Mouse (Mus musculus) fibroblast of lung, adult 2 months (primary cell): ENCODE measurements around the gene Nmnat3.

Experiments used
- DNase-seq: peaks from one replicate; pipeline ENCODE4 v3.0.0-alpha.2; 2011; ENCODE audit warnings: low read depth

Gene Nmnat3

DNA sequence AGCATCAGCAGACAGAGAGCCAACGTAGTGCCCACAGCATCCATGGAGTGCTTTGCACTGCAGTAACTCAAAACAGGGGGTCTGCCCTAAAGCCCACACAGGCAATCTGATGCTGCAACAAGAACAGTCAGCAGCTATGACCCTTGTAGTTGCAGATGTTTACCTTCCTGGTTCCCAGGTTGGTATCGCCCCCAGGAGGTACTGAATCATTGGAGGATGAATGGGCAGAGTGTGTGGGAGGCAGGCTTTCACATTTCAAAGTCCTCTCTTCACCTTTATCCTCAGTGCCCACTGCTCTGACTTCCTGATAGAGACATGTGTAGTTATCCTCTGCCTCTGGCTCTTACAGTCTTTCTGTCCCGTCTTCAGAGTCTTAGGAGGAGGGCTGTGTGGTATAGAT lies 134.7 kb downstream of the Nmnat3 start:
- DNase-seq, result no peak

DNA sequence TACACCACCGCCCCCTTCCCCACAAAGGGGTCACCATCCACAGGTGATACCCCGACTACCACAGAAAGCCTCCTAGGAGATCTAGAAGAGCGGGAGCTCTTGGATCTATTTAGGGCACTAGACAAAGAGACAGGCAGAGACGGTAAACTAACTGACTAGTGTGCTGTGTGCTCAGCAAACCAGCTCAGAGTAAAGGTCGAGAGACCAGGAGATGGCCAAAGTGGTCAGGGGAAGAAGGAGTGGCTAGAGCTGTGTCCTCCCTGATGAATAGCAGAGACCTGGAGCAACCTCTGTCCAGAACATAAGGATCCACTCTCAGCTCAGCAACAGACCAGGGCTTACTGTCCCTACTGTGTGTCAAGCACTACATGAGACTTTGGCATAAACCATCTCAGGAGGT lies 135.4 kb downstream of the Nmnat3 start, which contains the start of gene Rbp1:
Rbp1 (plus strand) TSS at position 306 of the 400 bp plus-strand sequence.
- no peak for DNase-seq

DNA sequence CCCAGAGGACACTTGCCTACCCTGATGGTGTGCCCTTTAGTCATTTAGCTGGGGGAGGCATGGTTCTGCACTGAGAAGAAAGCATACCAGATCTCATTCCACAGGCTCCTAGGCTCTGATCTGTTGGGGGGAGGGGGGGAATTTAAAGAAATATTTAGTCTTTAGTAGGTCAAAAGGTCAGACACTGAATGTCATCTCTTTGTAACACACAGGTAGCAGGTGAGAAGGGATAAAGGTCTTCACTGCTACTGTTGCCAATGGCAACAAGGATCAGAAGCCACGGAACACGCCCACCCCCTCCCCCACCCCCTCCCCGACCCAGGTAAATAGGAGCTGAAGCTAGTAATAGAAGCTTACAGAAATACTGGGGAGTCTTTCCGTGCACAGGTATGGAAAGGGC lies 136.5 kb downstream of the Nmnat3 start:
- no peak for DNase-seq

DNA sequence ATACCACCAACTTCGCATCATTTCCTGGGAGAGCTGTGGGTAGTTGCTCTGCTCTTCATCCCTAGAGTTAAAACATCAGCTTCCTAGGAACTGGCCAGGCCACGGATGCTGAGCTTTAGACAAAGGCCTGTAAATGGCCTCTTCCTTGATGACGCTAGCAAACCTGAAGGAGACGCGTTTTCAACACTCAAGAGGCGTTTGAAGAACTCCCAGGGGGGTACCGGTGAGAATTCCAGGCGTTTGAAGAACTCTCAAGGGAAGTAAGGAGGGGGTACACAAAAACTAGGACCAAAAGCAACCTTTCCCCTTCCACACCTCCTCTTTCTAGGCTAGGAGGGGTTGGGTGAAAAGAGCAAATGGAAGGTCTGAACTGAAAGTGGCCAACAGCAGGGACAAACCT lies 137.1 kb downstream of the Nmnat3 start:
- no peak for DNase-seq

DNA sequence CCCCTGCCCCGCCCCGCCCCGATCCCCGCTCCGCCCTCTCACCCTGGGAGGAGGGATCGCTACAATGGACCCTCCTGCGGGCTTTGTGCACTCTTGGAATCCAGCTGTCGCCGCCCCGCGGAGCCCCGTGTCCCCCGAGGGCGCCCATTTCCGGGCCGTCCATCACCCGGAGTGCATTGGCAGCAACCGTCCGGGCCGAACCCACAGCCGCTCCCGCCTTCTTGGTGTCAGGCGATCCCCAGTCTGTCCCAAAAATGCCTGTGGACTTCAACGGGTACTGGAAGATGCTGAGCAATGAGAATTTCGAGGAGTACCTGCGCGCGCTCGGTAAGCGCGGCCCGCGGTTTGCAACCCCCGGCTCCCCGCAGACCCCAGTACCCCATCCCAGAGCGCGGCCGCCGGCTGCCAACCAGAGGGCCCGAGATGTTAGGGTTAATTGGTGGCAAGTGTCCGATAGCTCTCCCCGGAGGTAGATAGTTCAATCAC lies 137.5 kb downstream of the Nmnat3 start:
- DNase-seq, result no peak

DNA sequence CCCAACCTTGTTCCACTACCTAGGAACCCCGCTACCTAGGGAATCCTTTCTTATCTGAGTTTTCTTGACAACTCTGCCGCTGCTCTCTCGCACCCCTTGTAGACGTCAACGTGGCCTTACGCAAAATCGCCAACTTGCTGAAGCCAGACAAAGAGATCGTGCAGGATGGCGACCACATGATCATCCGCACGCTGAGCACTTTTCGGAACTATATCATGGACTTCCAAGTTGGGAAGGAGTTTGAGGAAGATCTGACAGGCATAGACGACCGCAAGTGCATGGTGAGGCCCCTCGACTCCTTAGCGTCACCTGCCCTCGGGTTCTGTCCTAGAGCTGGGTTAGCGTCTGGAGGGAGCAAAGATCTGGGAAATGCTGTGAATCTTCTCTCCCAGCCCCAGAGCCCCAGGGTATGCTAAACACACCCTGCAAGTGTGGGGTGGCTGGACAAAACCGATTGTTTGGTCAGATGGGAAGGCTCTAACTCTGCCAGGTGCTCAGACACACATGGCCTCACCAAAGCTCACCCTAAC lies 138.2 kb downstream of the Nmnat3 start:
- no peak for DNase-seq

DNA sequence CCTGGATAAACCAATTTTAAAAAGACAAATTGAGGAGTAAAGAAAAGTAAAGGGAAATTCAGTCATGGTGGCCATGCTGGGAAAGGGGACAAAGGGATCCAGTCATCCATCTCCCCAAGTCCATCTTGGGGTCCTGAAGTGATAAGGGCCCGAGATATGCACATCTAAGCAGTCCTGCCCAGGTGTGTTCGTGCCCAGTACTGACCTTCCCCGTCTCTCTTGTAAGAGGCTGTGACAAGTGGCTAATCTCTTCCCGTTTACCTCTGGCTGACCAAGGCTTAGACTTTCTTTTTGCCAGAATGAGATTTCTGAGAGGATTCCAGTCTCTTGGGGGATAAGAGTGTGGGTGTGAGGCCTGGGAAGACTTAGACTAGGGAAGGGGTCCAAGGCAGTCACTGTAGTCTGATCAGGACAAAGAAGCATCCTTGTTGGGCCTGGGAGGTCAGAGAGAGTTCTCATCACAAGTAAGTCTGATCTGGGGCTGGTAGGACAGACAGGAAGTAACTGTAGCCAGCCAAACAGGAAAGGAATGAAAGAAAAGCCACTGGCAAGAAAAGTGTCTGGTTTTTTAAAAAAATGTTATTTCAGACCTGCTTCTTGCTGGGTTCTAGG lies 140.8 kb downstream of the Nmnat3 start:
- DNase-seq, result peak; percentile 69

DNA sequence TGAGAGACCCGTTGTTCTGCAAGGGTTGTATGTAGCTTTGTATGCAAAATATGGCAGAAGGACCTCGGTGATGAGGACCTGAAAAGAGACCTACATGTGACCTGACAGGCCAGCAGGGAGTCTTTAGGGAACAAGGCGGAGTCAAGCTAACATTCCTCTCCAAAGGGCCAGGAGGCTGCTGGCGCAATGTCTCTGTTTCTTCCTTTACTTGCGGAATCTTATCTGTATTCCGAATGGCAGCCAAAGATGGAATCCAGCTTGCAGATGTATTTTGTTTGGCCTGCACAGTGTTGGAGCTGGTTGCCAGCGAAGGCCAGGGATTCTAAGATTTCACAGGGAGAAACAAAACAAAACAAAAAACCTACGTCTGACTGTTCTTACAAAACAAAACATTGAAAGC lies 141.5 kb downstream of the Nmnat3 start:
- peak; percentile 69 for DNase-seq

DNA sequence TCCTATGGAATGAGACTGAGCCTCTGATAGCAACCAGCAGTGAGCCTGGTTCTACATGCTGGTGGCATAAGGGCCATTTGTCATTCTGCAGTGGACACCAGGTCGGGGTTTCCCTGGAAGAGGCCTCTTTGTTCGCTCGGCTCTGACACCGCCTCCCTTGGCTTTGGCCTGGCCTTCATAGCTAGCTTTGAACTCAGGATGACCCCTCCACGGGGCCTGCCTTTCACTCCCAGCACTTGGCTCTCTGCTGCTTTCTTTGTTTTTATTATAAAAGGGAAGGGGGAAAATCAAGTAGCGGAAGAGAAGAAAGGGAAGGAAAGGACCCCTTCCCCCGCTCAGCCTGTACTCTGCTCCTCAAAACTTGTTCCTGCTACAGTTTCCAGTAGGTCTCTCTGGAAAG lies 142.6 kb downstream of the Nmnat3 start:
- DNase-seq, result no peak

DNA sequence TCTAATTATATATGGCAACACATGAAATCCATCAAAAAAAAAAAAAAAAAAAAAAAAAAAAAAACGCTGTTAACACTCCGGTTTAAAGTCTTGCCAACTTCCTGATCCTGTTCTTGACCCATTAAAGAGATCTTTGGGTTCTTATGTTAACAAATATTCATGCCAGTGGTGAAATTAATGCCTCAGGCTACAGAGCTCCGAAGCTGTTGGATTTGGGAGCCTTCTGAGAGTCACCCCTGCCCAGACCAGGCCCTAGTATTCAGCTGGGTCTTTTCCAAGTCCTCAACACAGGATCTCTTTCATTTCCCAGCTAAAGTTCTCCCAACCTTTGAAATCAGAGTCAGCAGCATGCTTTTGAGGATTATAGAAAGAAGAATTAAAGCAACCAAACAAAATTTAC lies 143.3 kb downstream of the Nmnat3 start:
- DNase-seq, result peak; percentile 56

DNA sequence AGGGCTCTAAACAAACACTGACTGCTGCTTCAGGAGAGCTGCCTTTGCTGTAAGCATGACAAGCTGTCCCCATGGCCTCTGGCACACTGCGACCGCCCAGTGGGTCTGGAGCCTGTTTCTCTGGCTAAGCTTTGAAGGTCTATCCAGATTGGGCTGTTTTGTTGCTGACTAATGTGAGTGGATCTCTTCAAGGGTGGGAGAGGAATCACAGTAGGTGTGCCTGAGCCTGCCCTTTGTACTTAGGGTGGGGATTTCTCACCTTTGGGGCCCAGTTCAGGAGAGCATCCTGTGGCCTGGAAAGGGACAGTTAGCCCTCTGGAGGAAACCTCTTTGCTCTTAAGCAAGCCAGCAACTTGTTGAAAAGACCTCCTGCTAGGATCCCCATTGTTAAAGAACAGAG lies 145.8 kb downstream of the Nmnat3 start:
- DNase-seq, result no peak

DNA sequence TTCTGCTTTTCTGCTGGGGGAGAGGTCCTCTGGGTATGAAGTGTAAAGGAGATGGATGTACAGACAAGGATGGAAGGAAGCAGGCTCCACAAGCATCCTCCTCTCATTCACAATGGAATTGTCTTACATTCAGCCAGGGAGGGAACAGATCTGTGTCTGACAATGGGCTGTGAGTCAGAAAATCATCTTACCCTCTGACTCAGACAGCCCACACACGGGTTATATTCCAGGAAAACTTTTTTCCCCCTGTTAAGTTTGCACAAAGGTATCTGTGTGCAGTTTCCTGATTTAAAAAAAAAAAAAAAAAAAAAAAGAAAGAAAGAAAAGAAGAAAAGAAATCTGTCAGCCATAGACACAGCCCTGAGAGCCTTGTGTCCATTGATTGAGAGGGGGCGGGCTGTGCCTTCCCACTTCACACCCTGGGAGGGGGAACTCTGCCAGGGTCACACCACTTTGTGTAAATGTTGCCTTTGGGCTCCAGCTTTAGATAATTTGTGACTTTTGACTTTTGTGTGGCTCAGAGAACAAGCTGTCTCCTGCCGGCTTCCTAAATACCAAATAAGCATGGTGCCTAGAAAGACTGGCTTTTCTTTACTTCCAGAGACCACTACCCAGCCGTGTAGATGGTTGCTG lies 146.8 kb downstream of the Nmnat3 start:
- DNase-seq, result no peak

DNA sequence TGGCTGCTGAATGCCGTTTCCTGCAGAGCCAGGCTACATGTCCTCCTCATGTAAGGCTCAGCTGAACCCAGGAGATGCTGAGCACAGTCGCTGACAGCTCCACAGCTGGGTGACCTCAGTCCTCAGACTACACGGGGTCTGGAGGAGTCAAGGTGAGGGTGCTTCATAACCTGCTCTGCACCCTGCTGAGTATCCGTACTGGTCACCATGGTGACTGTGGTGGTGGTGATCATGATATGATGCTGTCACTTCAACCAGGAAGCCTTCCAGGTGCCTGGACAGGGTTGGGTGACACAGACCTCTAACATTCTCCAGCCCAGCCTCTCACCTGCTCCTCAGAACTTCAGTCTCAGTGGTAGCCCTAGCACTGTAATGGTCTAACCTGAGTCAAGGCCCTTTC lies 150.6 kb downstream of the Nmnat3 start:
- no peak for DNase-seq

DNA sequence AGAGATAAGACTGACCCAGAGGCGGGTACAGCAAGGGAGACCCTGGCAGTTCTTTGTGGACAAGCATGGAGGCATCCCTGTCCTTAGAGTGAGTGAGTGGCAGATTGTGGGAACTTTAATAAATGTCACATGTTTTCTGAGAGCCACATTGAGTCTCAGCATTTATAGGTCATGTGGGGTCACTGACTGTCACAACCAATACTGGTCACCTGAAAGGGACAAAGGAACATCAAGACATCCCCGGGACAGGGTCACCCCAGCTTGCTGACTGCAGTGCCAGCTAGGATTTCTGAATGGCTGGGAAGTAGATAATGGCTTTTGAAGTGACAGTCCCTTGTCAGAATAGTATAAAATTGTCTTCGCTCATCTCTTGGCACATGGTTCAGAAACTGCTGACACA lies 151.9 kb downstream of the Nmnat3 start:
- no peak for DNase-seq

DNA sequence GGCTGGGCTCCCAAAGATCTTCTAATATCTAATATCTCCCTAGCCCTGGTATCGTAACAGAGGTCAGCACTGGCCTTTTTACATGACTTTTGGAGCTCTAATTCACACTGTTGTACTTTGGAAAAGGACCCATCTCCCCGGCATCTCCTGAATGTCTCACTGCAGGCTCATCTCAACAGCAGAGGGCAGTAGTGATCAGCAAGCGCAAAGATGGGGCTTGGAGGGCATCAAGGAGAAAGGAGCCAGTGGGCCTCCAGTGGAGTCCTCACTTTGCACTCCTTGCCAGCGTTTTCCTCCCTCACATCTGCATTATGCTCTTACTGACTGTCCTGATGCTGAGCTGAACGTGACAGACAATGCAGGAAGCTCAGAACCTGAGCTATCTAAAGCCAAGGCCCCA lies 155.4 kb downstream of the Nmnat3 start:
- DNase-seq, result no peak

DNA sequence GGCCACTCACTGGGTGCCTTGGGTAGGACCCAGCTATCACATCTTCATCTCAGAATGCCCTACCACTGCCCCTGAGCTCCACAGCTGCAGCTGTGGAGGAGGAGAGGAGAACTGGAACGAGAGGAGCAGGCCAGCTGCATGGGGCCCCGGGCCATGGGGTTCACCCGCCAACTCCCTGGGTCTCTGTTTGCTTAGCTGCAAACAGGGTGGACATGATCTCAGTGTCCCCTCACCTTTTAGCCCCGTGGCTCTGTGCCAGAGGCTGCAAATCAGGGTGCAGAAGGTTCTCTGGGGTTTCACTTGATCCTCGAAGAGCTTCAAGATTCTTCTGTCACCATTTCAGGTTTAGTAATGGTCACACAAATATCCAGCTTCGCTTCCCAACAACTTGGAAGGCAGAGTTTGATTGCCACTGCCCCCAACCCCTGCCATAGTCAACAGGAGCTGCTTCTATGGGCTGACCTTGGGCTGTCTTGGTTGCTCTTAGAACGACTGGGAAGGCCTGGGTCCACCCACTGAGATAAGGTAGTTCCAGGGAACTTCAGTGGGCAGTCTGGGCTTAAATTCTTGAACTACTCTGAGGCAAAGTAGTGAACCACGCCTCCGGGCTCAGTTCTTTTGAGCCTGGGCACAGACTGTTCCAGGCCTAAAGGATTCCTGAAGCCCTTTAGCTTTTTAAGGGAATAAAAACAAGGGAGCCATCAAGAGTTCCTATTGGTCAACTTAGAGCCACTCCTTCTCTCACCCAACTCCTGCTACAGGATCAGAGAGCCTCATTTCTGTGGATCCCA lies 158.3 kb downstream of the Nmnat3 start:
- DNase-seq, result no peak

DNA sequence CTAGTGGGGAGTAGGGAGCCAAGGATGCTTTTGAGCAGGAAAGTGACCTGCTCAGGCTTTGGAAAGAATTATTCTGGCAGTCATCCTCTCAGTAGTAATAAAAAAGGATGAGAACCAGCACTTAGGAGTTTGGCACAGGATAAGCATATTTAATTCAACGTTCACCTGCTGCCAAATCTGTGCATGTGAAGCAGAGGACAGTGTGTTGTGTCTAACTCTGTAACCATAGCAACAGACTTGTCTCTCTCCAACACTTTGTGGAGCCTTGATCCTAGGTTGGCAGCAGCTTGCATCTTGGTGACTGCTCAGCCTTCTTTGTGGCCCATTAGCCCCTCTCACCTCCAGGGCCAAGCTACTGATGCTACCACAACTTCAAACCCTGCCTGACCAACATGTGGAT lies 163.7 kb downstream of the Nmnat3 start:
- DNase-seq, result no peak

DNA sequence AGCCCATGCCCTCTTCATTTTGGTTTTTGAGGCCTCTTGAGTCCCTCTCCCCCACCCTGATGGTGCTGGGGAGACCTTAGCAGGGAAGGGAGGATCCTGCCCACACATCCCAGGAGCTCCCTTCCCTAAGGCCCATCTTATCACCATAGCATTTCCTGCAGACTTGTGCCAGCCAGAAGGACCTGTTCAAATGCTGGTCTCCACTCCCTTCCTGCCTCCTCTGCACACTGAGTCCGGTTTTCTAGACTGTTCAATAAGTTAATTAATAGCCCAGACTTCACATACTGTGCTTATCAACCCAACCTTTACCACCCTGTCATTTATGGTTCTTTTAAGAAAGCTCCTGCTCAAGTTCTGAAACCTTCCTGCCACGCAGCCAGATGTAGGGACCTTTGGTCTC lies 179.5 kb downstream of the Nmnat3 start:
- DNase-seq, result no peak
